Mouse (Mus musculus): ENCODE results near the gene Slco1a1. TPM values are rescaled to one million over a fixed set of nuclear protein-coding genes. Genes with fewer than 3 reads are reported as not detected.

Gene Slco1a1
- total and polyA plus RNA-seq, 3 experiments, result 0.05 TPM; not detected in 2

- Histone ChIP-seq H3K9me3 (replicated peaks) (no peaks in the 10 kb centered on the region), H3K4me3 (ENCODE audit: low read depth, low read length) (no peak overlapping the region), H3K27me3 (ENCODE audit: insufficient read depth, low read length) (no peaks in the 10 kb centered on the region), H3K36me3 (replicated peaks) (no peaks in the 10 kb centered on the region), H3K4me1 (ENCODE audit: insufficient read depth, low read depth, low read length) (no peaks in the 10 kb centered on the region)
- TF ChIP-seq POLR2AphosphoS5 (IDR thresholded peaks at IDR 0.05; ENCODE audit: insufficient replicate concordance, low read depth, low read length) (no peak), TAL1 (conservative IDR thresholded peaks at IDR 0.05; ENCODE audit: low read depth, low read length) (no peak), GATA2 (IDR thresholded peaks at IDR 0.05; ENCODE audit: borderline replicate concordance, low read depth, low read length) (no peak), GATA1 (IDR thresholded peaks at IDR 0.05; ENCODE audit: borderline replicate concordance, low read length) (no peak), CTCF (IDR thresholded peaks at IDR 0.05; ENCODE audit: low read depth, low read length) (no peak)
- no peak for DNase-seq (ENCODE audit: low spot score)
- ATAC-seq (ENCODE audit: extremely low read depth, insufficient number of reproducible peaks, low FRiP score, poor library complexity, severe bottlenecking), result no peak
Observed at GRCm38 (mm10) chr6:141868735-141869134, 78.0 kb downstream of the Slco1a1 start.

GRCm38 (mm10) chr6:141866026-141866425 is 80.7 kb downstream of the Slco1a1 start:
- TF ChIP-seq CTCF (IDR thresholded peaks at IDR 0.05; ENCODE audit: low read depth, low read length), result no peak
- H3K4me3 ChIP-seq (ENCODE audit: low read depth, low read length), result no peak overlapping the region
- H3K9me3 ChIP-seq (replicated peaks), result no peaks in the 10 kb centered on the region
- ATAC-seq (ENCODE audit: extremely low read depth, insufficient number of reproducible peaks, low FRiP score, poor library complexity, severe bottlenecking), result no peak
- no peaks in the 10 kb centered on the region for H3K4me1 ChIP-seq (ENCODE audit: insufficient read depth, low read depth, low read length)
- no peaks in the 10 kb centered on the region for H3K36me3 ChIP-seq (replicated peaks)
- H3K27me3 ChIP-seq (ENCODE audit: insufficient read depth, low read length), result no peaks in the 10 kb centered on the region
- no peak for DNase-seq (ENCODE audit: low spot score)

- Histone ChIP-seq H3K4me3 (ENCODE audit: low read depth, low read length) (no peak overlapping the region), H3K4me1 (ENCODE audit: insufficient read depth, low read depth, low read length) (no peaks in the 10 kb centered on the region), H3K9me3 (replicated peaks) (no peaks in the 10 kb centered on the region), H3K27me3 (ENCODE audit: insufficient read depth, low read length) (no peaks in the 10 kb centered on the region), H3K36me3 (replicated peaks) (no peaks in the 10 kb centered on the region)
- ATAC-seq (ENCODE audit: extremely low read depth, insufficient number of reproducible peaks, low FRiP score, poor library complexity, severe bottlenecking) (no peak), DNase-seq (ENCODE audit: low spot score) (no peak)
- no peak for TF ChIP-seq CTCF (IDR thresholded peaks at IDR 0.05; ENCODE audit: low read depth, low read length)
- no peak for TF ChIP-seq GATA2 (IDR thresholded peaks at IDR 0.05; ENCODE audit: borderline replicate concordance, low read depth, low read length)
- no peak for TF ChIP-seq TAL1 (conservative IDR thresholded peaks at IDR 0.05; ENCODE audit: low read depth, low read length)
- no peak for TF ChIP-seq POLR2AphosphoS5 (IDR thresholded peaks at IDR 0.05; ENCODE audit: insufficient replicate concordance, low read depth, low read length)
- no peak for TF ChIP-seq GATA1 (IDR thresholded peaks at IDR 0.05; ENCODE audit: borderline replicate concordance, low read length)
Observed at GRCm38 (mm10) chr6:141857735-141858531, 88.8 kb downstream of the Slco1a1 start.

Other genes starting within 250 kb of the Slco1a1 start
- not detected in 2 replicates for gene Gm5724, start 173.2 kb downstream of the Slco1a1 start, total RNA-seq (2014; fragmentation: Nextera tagmentation)
- gene Gm5724, start 173.2 kb downstream of the Slco1a1 start, total RNA-seq (2017), result not detected in 2 replicates
- not detected in 2 replicates for gene Gm5724, start 173.2 kb downstream of the Slco1a1 start, polyA plus RNA-seq (2012)
- not detected in 2 replicates for gene Slco1a4, start 90.8 kb downstream of the Slco1a1 start, total RNA-seq (2014; fragmentation: Nextera tagmentation)
- 0.06 and 0.16 TPM in 2 replicates for gene Slco1a4, start 90.8 kb downstream of the Slco1a1 start, total RNA-seq (2017)
- gene Slco1a4, start 90.8 kb downstream of the Slco1a1 start, polyA plus RNA-seq (2012), result not detected in 2 replicates
- not detected in 2 replicates for gene Gm6614, start 64.5 kb upstream of the Slco1a1 start, total RNA-seq (2014; fragmentation: Nextera tagmentation)
- gene Gm6614, start 64.5 kb upstream of the Slco1a1 start, total RNA-seq (2017), result 0.05 TPM in 1 of 2 replicates, not detected in the other
- gene Gm6614, start 64.5 kb upstream of the Slco1a1 start, polyA plus RNA-seq (2012), result not detected in 2 replicates

Data from G1E (cell line).